Mouse (Mus musculus) spleen, postnatal 0 days (tissue): ENCODE measurements around the gene Olfr178. TPM values are rescaled to one million over a fixed set of nuclear protein-coding genes. Genes with fewer than 3 reads are reported as not detected.

Source experiments
- polyA plus RNA-seq: library from polyadenylated mRNA; unstranded; fragments of >200 nt; fragmentation: Nextera tagmentation; extraction: Ambion mirVana; gene quantifications from 2 replicates; pipeline ENCODE4 v1.2.1, GENCODE M21; 2015

The Olfr178 gene
- polyA plus RNA-seq, result not detected in 2 replicates

GRCm38 (mm10) chr16:58891963-58892362 lies at the start of gene Olfr178:
TSS of gene Olfr178 (minus strand) at chr16:58892063.

DNA sequence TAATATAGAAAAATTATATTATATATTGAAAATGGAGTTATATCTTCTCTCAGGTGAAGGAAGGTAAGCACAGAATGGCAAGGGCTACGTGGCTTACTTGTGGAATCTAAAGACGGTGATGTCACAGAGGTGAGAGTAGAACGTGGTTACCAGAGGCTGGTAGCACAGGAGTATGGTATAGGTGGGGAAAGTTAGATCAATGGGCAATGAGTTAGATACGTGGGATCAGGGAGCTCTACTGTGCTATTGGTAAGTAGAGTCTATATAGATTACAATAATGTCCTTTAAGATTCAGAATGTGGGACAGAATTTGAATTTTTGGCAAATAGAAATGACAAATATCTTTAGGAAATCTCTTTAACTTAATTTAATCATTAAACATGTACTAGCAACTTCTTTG lies 37.4 kb upstream of the Olfr178 start, which contains the start of gene Olfr180:
Gene Olfr180 (minus strand): TSS at position 101 of the 400 bp plus-strand sequence.

DNA sequence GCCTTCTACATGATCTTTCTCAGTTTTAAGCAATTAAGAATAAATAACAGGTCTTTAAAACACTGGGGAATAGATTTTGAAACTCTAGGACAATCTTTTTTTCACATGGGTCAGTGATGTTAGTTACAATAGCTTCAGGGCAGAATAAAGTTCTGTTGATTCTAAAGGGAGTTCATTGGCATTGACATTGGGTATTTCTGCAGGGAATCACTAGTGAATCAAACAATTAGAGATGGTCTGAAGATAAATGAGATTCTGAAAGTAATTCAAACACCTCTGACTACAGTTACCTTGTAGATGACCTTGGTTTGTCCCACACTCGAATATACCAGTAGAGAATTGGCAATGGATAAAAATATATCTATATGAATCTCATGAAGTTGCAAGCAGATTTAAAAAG lies 36.8 kb upstream of the Olfr178 start, which contains the start of gene Olfr181:
Gene Olfr181 (minus strand): TSS at position 101 of the 400 bp plus-strand sequence.

DNA sequence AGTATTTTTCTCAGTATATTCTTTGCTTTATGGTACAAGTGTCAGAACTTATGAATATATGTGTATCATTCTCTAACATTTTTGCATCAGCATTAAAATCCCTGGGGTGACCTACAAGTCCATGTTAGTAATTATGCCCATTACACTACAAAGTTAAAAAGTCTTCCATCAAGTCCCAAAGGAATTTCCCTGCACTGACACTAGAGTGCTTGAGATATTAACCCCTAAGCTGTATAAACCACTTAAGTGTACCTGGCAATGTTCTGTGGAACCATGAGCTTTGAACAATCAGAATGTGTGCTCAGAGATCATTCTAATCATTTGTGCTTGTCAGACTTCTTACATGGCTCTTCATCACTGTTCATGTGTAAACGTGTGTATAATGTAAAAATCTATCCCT lies 17.2 kb downstream of the Olfr178 start, which contains the start of gene Olfr177:
Gene Olfr177 (minus strand): TSS at position 101 of the 400 bp plus-strand sequence.

Other genes with a start within 250 kb of the Olfr178 start
- gene Cpox, start 221.8 kb downstream of the Olfr178 start, polyA plus RNA-seq, result 261 and 338 TPM in 2 replicates
- gene Gpr15, start 173.0 kb downstream of the Olfr178 start, polyA plus RNA-seq, result 0.14 and 0.21 TPM in 2 replicates
- 33.5 and 37.6 TPM in 2 replicates for gene Cldnd1, start 164.2 kb downstream of the Olfr178 start, polyA plus RNA-seq
- gene Olfr172, start 128.9 kb downstream of the Olfr178 start, polyA plus RNA-seq, result not detected in 2 replicates
- not detected in 2 replicates for gene Olfr173, start 91.8 kb downstream of the Olfr178 start, polyA plus RNA-seq
- gene Olfr175-ps1, start 65.3 kb downstream of the Olfr178 start, polyA plus RNA-seq, result not detected in 2 replicates
- not detected in 2 replicates for gene Olfr177, start 17.3 kb downstream of the Olfr178 start, polyA plus RNA-seq
- gene Olfr181, start 36.7 kb upstream of the Olfr178 start, polyA plus RNA-seq, result not detected in 2 replicates
- not detected in 2 replicates for gene Olfr180, start 37.3 kb upstream of the Olfr178 start, polyA plus RNA-seq
- gene Olfr183, start 103.3 kb upstream of the Olfr178 start, polyA plus RNA-seq, result not detected in 2 replicates
- not detected in 2 replicates for gene Olfr186, start 138.2 kb upstream of the Olfr178 start, polyA plus RNA-seq
- gene Olfr187, start 147.7 kb upstream of the Olfr178 start, polyA plus RNA-seq, result not detected in 2 replicates
- gene Olfr190, start 185.9 kb upstream of the Olfr178 start, polyA plus RNA-seq, result not detected in 2 replicates
- not detected in 2 replicates for gene Olfr191, start 197.8 kb upstream of the Olfr178 start, polyA plus RNA-seq
- gene Olfr193, start 219.8 kb upstream of the Olfr178 start, polyA plus RNA-seq, result not detected in 2 replicates
- gene Olfr194, start 229.0 kb upstream of the Olfr178 start, polyA plus RNA-seq, result not detected in 2 replicates